Comparison of ENCODE assay signal across 1 mouse cellular context in the genomic region with DNA sequence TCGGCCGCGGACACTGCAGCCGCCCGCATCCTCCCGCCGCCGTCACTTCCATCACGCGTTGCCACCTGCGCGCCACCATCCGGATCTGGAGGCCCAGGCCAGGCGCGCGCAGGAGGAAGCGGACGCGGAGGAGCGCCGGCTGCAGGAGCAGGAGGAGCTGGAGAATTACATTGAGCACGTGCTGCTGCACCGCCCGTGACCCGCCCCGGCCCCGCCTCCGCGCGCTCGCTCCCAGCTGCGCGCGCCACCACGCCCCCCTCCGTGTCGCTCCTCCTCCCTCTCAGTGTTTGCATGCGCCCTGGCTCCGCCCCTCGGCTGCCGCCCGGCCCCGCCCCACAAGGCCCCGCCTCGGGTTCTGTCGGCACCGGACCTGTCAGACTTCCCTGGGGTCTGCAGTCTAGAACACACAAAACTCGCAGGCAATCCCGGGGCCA.
TF ChIP-seq lines count a peak whose summit lies in the region.

No protein-coding gene starts in this region.

TF ChIP-seq in C2C12, 6 proteins besides CTCF, POLR2A, EP300 and RAD21:
- no peak for TF ChIP-seq MYOG (IDR thresholded peaks at IDR 0.05; ENCODE audit: control insufficient read depth, extremely low read depth, insufficient read length)
- peak; percentile 90 for TF ChIP-seq MAX (IDR thresholded peaks at IDR 0.05)
- TF ChIP-seq USF1 (IDR thresholded peaks at IDR 0.05; ENCODE audit: low read depth) = peak; percentile 69
TF ChIP-seq in C2C12: peak in this region for 2.
